Mouse (Mus musculus) MEL (cell line): ENCODE measurements around the gene Nsrp1.
A peak's percentile ranks its signal among the peaks of the same experiment; 100 is the strongest.

ENCODE experiments used
- CTCF ChIP-seq, 3 experiments: IDR thresholded peaks in 2 of 3; conservative IDR thresholded peaks in 1 of 3; 2 replicates each; pipeline ENCODE4 v1.5.1; 2011 to 2012; ENCODE audit warnings: low read length in 3 of 3, low read depth in 2 of 3, mild to moderate bottlenecking in 2 of 3, improper control_type of control experiment in 1 of 3, inconsistent platforms in 1 of 3, mixed read lengths in 1 of 3, moderate library complexity in 1 of 3; ENCODE audit not compliant: control insufficient read depth in 1 of 3, insufficient read depth in 1 of 3, poor library complexity in 1 of 3, severe bottlenecking in 1 of 3
- ETS1 ChIP-seq: IDR thresholded peaks from 2 replicates; pipeline ENCODE4 v1.6.1; 2012; ENCODE audit warnings: low read depth, mild to moderate bottlenecking, inconsistent platforms, low read length, improper control_type of control experiment, moderate library complexity
- MAZ ChIP-seq: IDR thresholded peaks from 2 replicates; pipeline ENCODE4 v1.6.1; 2012; ENCODE audit warnings: low read depth, mild to moderate bottlenecking, inconsistent platforms, low read length, improper control_type of control experiment
- MYC ChIP-seq: IDR thresholded peaks from 2 replicates; pipeline ENCODE4 v1.6.1; 2011; ENCODE audit warnings: low read depth, mild to moderate bottlenecking, low read length, improper control_type of control experiment, moderate library complexity
- TBP ChIP-seq: IDR thresholded peaks from 2 replicates; pipeline ENCODE4 v1.8.0; 2011; ENCODE audit warnings: low read depth, low read length, improper control_type of control experiment

DNA sequence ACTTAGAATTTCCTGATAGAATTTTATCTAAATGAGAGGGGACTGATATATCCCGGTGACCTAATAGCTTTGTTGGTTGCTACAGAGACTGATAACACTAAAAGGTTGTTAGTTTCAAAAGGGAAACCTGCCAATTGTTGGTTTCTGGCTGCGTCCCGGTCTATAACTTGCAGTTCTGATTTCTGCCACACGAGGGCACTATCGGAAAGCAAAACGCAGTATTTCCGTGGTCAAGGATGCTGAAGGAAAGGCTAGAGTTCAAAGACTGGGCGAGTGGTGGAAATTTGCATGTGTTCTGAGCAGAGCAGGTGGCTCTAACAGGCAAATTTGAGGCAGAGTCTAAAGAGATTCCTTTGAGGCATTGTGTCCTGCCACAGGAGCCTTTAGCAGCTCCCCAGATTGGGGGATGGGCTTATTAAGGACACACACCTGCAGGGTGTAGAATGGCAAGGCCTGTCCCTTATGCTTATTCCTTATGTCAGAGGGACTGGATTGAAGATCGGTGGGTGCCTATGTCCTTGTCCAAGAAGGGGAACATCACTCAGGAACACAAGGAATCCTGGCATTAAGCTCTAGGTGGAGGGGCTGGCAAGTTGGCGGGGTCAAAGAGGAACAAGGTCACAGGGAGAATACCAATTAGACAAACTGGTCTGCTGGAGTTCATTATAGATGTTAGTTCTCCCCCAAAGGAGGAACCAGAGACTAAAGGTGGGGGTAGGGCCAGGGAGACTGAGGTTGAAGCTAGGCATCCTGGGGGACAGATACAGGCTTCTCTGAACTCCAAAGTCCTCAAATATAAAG is 22.1 kb upstream of the Nsrp1 start:
- TF ChIP-seq MYC = peak; percentile 15; the same call in 1 of the 2 replicates
- TF ChIP-seq TBP = no peak
- TF ChIP-seq CTCF (IDR thresholded peaks at IDR 0.05 in 2 of 3, conservative IDR thresholded peaks at IDR 0.05 in 1 of 3; ENCODE audit: control insufficient read depth in 1 of 3, insufficient read depth in 1 of 3, low read depth in 2 of 3, low read length in 3 of 3, poor library complexity in 1 of 3, severe bottlenecking in 1 of 3) = peak; percentile 88 to 100 (median 91)
- TF ChIP-seq MAZ = no peak
- peak; percentile 50; the same call in 1 of the 2 replicates for TF ChIP-seq ETS1
